Mouse (Mus musculus): ENCODE measurements around the gene Nkx2-1. TPM values are rescaled to one million over a fixed set of nuclear protein-coding genes. Genes with fewer than 3 reads are reported as not detected.

Nkx2-1 gene
- total RNA-seq, 2 experiments from 2014 or later = not detected

DNA sequence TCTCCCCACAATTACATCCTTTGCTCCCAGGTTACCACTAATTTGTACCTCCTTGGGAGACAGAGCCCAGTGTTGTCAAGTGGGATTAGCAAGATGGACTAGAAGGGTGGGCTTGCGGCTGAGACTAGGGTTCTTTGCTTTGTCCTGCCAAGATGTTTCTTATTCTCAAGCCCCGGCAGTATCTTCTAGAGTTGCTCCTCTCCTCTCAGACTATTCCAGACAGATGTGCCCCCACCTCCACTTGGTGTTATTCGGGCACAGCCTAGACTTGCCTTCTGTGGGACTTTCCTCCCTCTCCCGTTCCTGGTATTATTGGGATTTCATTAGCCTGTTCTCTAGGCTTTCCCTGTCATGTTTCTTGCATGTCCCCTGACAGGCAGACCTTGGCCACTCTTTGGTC lies 14.5 kb downstream of the Nkx2-1 start:
- DNase-seq = no peak

DNA sequence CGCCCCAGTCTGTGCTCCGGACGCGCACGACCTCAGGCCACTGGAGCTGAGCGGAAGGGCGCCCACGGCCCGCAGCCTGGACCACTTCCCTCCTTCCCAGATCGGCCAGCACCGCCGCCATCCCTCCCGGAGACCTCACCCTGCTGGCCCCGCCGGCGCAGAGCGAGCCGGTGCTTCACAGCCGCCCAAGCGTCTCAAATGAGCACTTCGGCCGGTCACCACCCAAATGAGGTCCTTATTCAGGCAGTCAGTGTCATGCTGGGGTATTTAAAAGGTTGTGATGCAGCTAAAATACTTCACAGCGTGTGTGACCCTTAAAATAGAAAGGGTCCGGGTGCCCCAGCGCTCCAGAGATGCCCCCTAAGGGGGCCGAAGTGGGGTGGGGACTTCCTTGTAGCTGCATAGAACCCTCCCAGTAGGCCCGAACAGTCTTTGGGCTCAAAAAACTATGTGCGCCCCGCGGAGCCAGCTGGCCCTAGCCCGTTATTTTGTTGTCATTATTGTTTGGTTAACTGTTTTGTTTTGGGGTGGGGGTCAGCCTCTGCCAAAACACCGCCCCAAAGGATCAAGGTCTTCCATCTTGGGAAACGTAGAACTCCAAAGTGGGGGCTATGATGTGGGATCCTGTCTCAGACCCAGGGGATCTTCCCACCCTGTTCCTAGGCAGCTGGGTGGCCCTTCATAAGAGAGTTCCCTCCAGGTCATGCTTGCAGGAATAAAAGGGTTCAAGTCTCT lies 15.4 kb downstream of the Nkx2-1 start:
- no peak for DNase-seq

GRCm38 (mm10) chr12:56520396-56521105 lies 16.2 kb downstream of the Nkx2-1 start:
- DNase-seq = no peak

- no peak for DNase-seq
Observed at GRCm38 (mm10) chr12:56519738-56520191, 16.9 kb downstream of the Nkx2-1 start.

DNA sequence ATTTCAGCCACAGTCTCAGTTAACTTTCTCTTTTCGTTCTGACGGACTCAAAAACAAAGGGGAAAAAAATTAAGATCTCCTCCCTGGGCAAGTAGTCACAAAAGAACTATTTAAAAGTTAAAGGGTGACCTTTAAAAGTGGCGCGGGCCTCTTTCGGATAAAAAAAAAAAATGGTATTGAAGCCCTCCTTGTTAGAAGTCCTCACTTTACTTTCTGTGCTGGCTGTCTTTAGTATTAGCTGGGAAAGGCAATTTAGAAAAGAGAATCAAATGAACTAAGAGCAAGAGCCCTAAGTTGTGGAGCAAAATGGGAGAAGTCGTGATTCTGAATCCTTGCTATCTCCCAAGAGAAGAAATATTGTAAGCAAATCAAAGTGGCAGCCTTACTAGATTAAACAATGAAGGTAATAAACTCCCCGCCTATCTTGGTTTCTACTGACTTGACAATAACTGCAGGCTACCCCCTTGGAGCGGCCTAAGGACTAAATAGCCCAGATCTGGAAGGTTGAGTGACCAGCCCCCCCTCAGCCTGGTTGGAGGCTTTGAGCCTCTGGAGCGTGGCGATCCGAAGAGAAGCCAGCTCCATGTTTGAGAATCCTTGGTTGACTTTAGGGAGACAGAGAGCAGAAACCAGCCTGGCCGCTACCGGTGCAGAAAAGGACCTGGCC lies 17.5 kb downstream of the Nkx2-1 start:
- no peak for DNase-seq

GRCm38 (mm10) chr12:56518221-56518620 lies 18.5 kb downstream of the Nkx2-1 start:
- DNase-seq = no peak

GRCm38 (mm10) chr12:56514831-56515230 lies 21.9 kb downstream of the Nkx2-1 start:
- no peak for DNase-seq

- no peak for DNase-seq
Observed at GRCm38 (mm10) chr12:56508413-56508812, 28.3 kb downstream of the Nkx2-1 start.

GRCm38 (mm10) chr12:56487046-56487445 lies 49.7 kb downstream of the Nkx2-1 start:
- DNase-seq = no peak

DNA sequence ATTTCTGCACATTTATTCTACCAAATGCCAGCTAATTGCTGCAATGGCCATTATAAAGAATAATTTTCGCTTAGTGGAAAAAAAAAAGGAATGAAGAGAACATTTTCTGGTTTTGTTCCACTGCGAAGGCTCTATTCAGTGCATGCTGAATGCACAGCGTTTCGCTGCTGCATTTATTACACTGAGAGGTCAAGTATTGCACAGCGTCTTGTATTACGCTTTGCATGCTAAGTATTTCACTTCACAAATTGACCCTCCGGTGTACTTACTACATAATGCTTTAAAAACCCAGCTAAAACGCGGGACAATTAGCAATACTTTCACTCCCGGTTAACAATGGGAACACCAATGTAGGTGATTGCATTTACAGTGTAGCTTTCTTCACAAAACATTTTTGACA lies 54.1 kb downstream of the Nkx2-1 start:
- DNase-seq = no peak

Other genes starting within 250 kb of the Nkx2-1 start
- gene Mbip, start 191.0 kb downstream of the Nkx2-1 start, total RNA-seq (2021) = 1 to 10 TPM; 5.5 to 5.9 TPM
- not detected for gene Nkx2-9, start 76.4 kb upstream of the Nkx2-1 start, total RNA-seq (2021)
- under 1 TPM in 1 of 2 experiments, not detected in 1; 0.05 TPM for gene Pax9, start 154.9 kb upstream of the Nkx2-1 start, total RNA-seq (2021)

All from gastrocnemius, postnatal 25 days (tissue).